ENCODE assay signal across 8 mouse cellular contexts in the genomic region with DNA sequence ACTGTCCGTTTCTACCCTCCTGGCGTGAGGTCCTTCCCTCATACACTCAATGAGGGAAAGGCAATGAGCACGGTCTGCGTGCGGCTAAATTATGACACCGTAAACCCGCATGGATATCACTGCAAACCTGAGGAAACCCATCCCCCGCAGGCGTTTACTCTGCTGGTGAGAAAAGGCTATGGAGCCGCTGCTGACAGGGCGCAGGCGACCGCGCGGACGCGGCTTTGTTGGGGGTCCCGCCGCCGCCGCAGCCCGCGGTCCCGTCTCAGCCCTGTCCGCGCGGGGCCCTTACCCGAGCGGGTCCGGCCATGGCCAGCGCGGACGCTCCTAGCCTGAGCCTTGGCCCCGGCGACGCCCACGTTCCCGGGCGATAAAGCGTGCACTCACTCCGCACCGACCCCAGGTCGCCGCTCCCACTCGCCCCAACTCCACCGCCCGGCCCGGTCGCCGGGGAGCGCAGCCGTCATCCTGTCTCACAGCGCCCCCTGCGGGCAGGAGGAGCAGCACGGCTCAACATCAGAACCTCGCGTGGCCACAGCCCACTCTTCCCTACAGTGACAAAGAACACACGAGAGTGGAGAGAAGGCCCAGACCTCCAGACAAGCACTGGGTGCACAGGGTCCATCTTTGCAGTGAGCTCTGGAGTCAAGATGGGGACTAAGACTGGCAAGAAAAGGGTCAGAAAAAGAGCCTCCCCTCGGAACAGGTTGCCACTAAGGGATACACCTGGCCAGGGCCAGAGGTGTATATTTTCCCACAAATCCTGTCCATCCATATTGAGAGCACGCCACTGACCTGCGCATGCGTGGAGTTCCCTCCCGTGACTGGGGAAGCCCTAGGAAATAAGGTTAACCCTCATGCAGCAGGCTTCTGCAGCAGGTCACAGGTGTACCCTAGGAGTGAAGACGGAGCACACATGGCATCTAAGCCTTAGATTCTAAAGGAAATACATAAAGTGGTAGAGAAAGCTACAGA. TPM values are rescaled to one million over a fixed set of nuclear protein-coding genes. Genes with fewer than 3 reads are reported as not detected.
DNase-seq lines count a peak whose midpoint lies in the region; ATAC-seq and TF ChIP-seq lines count a peak whose summit lies in the region.

A gene (minus strand): TSS at position 764 of the 975 bp plus-strand sequence.

- no peak for TF ChIP-seq POLR2A in ES-Bruce4 (IDR thresholded peaks at IDR 0.05; ENCODE audit: insufficient read depth, low read length)
- TF ChIP-seq POLR2A in testis, adult 2 months (IDR thresholded peaks at IDR 0.05; ENCODE audit: control insufficient read depth, low read depth, low read length) = no peak; the same call in 1 of the 2 replicates

- peak within 1 kb of the TSS; percentile 96 for H3K4me3 ChIP-seq in ES-Bruce4 (ENCODE audit: low read depth, low read length)
- peak within 1 kb of the TSS; percentile 88 for H3K4me3 ChIP-seq in forebrain, embryonic 15.5 days
- peak within 1 kb of the TSS; percentile 81 for H3K4me3 ChIP-seq in neural tube, embryonic 14.5 days (ENCODE audit: low read depth, low read length)
- peak within 1 kb of the TSS; percentile 92 for H3K4me3 ChIP-seq in testis, adult 2 months (ENCODE audit: control insufficient read depth, low read depth, low read length)

- no peaks in the 10 kb centered on the region for H3K27me3 ChIP-seq in ES-Bruce4 (ENCODE audit: control insufficient read depth, insufficient read depth, low read length, poor library complexity, severe bottlenecking)
- no peaks in the 10 kb centered on the region for H3K27me3 ChIP-seq in forebrain, embryonic 15.5 days
- no peaks in the 10 kb centered on the region for H3K27me3 ChIP-seq in neural tube, embryonic 14.5 days (ENCODE audit: control insufficient read depth, insufficient read depth, low read length)
- H3K27me3 ChIP-seq in testis, adult 2 months (ENCODE audit: control insufficient read depth, insufficient read depth, low read length) = no peaks in the 10 kb centered on the region

- no peak within 1 kb of the TSS for H3K27ac ChIP-seq in ES-Bruce4 (ENCODE audit: insufficient read depth, low read length)
- H3K27ac ChIP-seq in forebrain, embryonic 15.5 days (replicated peaks) = peak within 1 kb of the TSS; percentile 94
- peak within 1 kb of the TSS; percentile 96 for H3K27ac ChIP-seq in neural tube, embryonic 14.5 days (ENCODE audit: low read depth, low read length)
- peak within 1 kb of the TSS; percentile 65 for H3K27ac ChIP-seq in testis, adult 2 months (ENCODE audit: control insufficient read depth, insufficient read depth, low read depth, low read length)

- TF ChIP-seq EP300 in ES-Bruce4 (IDR thresholded peaks at IDR 0.05; ENCODE audit: insufficient read depth, low read depth, low read length) = no peak

- H3K9me3 ChIP-seq in ES-Bruce4 (replicated peaks; ENCODE audit: control insufficient read depth, insufficient read depth, low read length, poor library complexity, severe bottlenecking) = no peaks in the 10 kb centered on the region
- H3K9me3 ChIP-seq in forebrain, embryonic 15.5 days = no peaks in the 10 kb centered on the region
- H3K9me3 ChIP-seq in neural tube, embryonic 14.5 days (ENCODE audit: control insufficient read depth, low read length) = no peaks in the 10 kb centered on the region

- DNase-seq in cerebellum, adult 11 months = peak; percentile 93
- peak; percentile 77 for DNase-seq in heart, postnatal 25 days (ENCODE audit: low spot score)
- DNase-seq in layer of hippocampus, adult 18-20 months (ENCODE audit: low spot score in 2 of 2) = peak; percentile 87 to 93
- DNase-seq in lung, adult 18-20 months = peak; percentile 87 to 93

- H3K9ac ChIP-seq in ES-Bruce4 (ENCODE audit: low read depth, poor library complexity, severe bottlenecking) = peak within 1 kb of the TSS; percentile 81
- peak within 1 kb of the TSS; percentile 97 for H3K9ac ChIP-seq in forebrain, embryonic 15.5 days (replicated peaks)
- H3K9ac ChIP-seq in neural tube, embryonic 14.5 days (replicated peaks; ENCODE audit: low read depth, low read length) = peak within 1 kb of the TSS; percentile 93

- peak within 1 kb of the TSS; percentile 34 for H3K4me2 ChIP-seq in forebrain, embryonic 15.5 days (replicated peaks)
- H3K4me2 ChIP-seq in neural tube, embryonic 14.5 days (ENCODE audit: low read depth, low read length) = peak within 1 kb of the TSS; percentile 59

- peak; percentile 91 for TF ChIP-seq CTCF in ES-Bruce4 (IDR thresholded peaks at IDR 0.05; ENCODE audit: low read depth, low read length)
- peak; percentile 98 for TF ChIP-seq CTCF in testis, adult 2 months (IDR thresholded peaks at IDR 0.05; ENCODE audit: control insufficient read depth, insufficient read depth, insufficient replicate concordance, low read depth, low read length)

- no peaks in the 10 kb centered on the region for H3K36me3 ChIP-seq in ES-Bruce4 (ENCODE audit: control insufficient read depth, insufficient read depth, low read length, poor library complexity, severe bottlenecking)
- 0 out of 2 replicates have a peak, but pooled peaks cover 4% of the 10 kb centered on the region for H3K36me3 ChIP-seq in forebrain, embryonic 15.5 days
- H3K36me3 ChIP-seq in neural tube, embryonic 14.5 days (ENCODE audit: control insufficient read depth, insufficient read depth, low read length) = peaks cover 8% of the 10 kb centered on the region; the same call in 1 of the 2 replicates
- no peaks in the 10 kb centered on the region for H3K36me3 ChIP-seq in testis, adult 2 months (ENCODE audit: control insufficient read depth, insufficient read depth, low read length)

- 1% methylated on average over 64 of the region's 64 CpGs for WGBS in forebrain, embryonic 15.5 days
- 1% methylated on average over 62 of the region's 64 CpGs for WGBS in neural tube, embryonic 14.5 days

- ATAC-seq in forebrain, embryonic 15.5 days (replicated peaks) = peak; percentile 92
- peak; percentile 94 for ATAC-seq in neural tube, embryonic 14.5 days (ENCODE audit: low read depth)

- no peaks in the 10 kb centered on the region for H3K4me1 ChIP-seq in ES-Bruce4 (ENCODE audit: control insufficient read depth, insufficient read depth, low read length)
- H3K4me1 ChIP-seq in forebrain, embryonic 15.5 days = peaks cover 15% of the 10 kb centered on the region
- H3K4me1 ChIP-seq in neural tube, embryonic 14.5 days (ENCODE audit: control insufficient read depth, insufficient read depth, low read length) = peaks cover 6% of the 10 kb centered on the region; the same call in 1 of the 2 replicates
- H3K4me1 ChIP-seq in testis, adult 2 months (ENCODE audit: control insufficient read depth, insufficient read depth, low read length) = 0 out of 2 replicates have a peak, but pooled peaks cover 2% of the 10 kb centered on the region

- intact Hi-C loops in heart, postnatal 25 days (cut with DNase I) = loop anchor here (1.0 kb wide), 1 partner anchor 31 kb away; no protein-coding TSS in a partner anchor

RNA-seq across cellular contexts. Expression of the gene that starts here (rescaled TPM):
- polyA plus RNA-seq in ES-Bruce4 (2011; ENCODE audit: insufficient read depth, insufficient read length, low read depth, missing spikeins) = 0.67 and 0.79 TPM in 2 replicates
- polyA plus RNA-seq in forebrain, embryonic 15.5 days (2015; fragmentation: Nextera tagmentation; extraction: Ambion mirVana) = 17.3 and 18.5 TPM in 2 replicates
- total RNA-seq in heart, postnatal 25 days (2021) = under 1 TPM; 0.68 to 0.89 TPM
- total RNA-seq in layer of hippocampus, adult 18-20 months (2021) = 1 to 10 TPM; 4.9 to 5.0 TPM
- 17.7 and 18.4 TPM in 2 replicates for polyA plus RNA-seq in neural tube, embryonic 14.5 days (2014; fragmentation: Nextera tagmentation; extraction: Ambion mirVana)
- polyA plus RNA-seq in testis, adult 2 months (2012; rRNA removed) = 0.85 and 1.0 TPM in 2 replicates

Comparison
In these comparisons a context has a peak if more than half of its experiments do, and no peak if none do; other contexts are left out.
1. Peak in DNase-seq in heart, postnatal 25 days; RNA of the gene not detected or under 1 TPM.